Mouse (Mus musculus) 3134 (cell line): ENCODE results near the gene Dixdc1.
A peak's percentile ranks its signal among the peaks of the same experiment; 100 is the strongest.

Source experiments
- DNase-seq: peaks from one replicate; pipeline ENCODE4 v3.0.0-alpha.2; 2011; ENCODE audit warnings: low spot score; ENCODE audit not compliant: insufficient read length; ENCODE audit errors: extremely low read depth

The Dixdc1 gene

DNA sequence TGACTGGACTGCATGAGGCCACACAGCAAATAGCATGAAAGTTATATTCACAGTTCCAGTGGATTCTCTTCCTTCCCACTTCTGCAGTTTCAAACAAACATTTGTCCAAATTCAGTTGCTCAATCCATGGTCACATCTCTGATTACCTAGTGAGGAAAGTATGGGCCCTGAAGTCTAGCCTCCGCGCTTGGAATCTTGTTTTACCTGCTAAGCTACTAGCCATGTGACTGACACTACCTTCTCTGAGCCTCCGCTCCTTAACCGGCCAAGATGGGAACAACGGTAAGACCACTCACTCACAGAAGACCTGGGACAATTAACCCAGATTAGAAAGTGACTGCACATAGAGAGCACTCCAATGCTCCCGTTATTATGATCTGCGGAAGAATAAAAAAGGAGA is 6.5 kb upstream of the Dixdc1 start:
- no peak for DNase-seq

DNA sequence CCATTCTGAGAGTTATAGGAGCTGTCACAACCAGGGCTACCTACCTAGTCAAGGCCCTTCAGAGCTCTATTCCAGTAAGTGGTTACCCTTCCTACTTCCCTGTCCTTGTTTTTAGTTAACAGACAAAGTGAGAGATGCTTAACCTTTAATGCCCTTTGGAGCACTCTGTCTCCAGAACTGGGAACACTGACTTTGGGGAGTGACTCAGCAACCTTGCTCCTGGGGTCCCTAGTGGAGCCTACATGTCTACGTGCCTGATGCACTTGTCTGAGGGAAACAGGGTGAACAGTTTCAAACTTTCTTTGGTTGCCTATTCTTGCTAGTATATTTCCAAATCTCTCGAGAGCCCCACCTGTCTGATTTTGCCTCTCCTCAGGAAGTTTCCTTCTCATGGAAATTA is 3.4 kb upstream of the Dixdc1 start:
- DNase-seq: no peak

DNA sequence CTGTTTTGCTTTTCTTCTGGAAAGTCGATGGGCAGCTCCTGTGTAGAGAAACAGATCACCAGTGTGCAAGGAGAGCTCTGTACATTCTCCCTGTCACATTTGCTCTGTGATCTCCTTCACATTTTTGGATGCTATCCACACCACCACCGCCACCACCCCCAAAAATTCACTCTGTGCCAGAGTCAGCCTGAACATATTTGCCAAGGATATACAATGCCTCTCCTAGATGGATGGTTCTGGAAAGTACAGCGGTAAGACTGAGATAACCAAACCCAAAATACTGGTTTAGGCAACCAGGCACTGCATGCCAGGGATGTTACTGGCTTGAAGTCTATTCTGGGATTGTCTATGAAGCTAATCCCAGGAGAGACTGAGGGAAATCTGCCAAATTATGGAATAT is 2.9 kb upstream of the Dixdc1 start:
- no peak for DNase-seq

DNA sequence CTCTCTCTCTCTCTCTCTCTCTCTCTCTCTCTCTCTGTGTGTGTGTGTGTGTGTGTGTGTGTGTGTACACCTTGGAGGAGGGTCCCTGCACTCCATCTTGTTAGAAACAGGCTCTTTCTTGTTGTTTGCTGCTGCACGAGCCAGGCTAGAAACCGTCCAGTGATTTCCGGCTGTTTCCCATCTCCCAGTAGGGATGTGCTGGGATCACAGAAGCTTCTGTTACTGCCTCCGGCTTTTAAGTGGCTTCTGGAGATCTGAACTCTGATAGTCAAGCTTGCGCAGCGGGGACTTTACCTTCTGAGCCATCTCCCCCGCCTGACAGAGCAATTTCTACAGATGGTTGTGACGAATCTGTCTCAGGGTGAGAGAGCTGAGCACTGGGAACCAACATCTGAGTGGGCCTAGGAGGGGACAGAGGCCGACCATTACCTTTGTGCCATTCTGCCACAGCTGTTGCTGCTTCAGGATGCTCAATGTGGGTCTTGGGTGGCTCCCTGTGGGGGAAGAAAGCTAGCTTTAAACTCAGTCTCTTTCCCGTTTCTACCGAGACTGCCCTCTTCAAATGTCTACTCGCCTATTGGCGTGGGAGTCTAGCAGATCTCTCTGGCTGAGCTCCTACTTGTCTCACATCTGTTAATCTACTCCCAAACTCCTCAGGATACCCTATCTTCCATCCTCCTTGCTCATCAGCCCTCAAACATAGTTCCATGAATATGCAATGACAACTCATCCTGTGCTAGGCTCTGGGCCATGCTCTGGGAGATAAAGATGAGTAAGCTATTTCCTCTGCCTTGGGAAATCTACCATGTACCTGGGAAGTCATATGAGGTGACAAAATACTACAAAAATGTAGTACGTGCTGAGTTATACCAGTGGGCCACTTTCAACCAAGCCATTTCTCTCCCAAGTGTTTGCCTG is 1.8 kb upstream of the Dixdc1 start:
- DNase-seq: no peak

DNA sequence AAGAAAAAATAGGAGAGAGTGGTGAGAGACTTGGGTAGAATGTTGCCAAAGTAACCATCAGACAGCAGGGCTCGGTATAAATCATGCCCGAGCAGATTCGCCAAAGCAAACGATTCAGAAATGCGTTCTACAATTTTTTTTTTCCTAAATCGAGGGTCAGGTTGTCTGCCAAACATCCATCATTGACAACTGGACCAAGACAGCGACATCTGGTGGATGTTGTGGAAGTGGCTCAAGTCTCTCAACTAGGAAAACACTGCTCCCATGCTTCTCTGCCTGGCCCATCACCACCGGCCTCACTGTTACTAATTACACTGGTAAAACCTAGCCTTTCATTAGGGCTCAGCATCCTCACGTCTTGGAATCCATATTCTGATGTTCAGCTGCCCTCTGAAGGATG is 4.3 kb downstream of the Dixdc1 start:
- peak; percentile 14 for DNase-seq

DNA sequence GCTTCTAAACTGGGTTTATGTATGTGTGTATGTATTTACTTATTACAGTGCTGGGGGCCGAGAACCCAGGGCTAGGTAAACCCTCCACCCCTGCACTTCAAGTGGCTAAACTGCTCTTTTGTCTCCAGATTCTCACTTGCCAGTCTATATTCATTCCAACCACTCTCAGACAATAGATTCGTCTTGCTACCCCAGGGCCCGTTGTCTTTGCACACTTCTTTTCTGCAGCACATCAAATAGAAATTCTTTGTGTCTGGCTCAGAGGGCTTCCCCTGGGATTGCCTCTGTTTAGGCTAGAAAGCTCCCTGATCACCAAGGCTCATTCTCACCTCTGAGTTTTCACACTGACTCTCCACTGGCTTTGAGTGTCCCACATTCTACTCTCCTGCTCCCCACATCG is 6.8 kb downstream of the Dixdc1 start:
- no peak for DNase-seq

DNA sequence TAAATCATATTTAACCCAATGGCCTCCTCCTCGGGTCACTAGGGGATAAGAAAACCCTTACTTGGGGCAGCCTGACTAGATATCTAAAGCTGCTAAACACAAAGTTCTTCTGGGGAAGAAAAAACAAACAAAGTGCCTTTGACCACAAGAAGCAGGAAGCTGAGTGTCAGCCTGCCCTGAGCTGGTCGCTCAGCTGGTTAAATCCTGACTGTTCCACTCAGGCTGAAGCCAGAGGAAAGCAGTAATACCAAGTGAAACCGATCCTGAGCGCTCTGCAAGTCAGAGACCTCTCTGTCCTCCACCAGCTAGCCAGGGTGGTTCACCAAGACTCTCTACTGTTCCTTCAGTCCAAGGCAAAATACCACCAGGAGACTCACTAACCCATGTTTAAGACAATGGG is 9.7 kb downstream of the Dixdc1 start:
- no peak for DNase-seq

DNA sequence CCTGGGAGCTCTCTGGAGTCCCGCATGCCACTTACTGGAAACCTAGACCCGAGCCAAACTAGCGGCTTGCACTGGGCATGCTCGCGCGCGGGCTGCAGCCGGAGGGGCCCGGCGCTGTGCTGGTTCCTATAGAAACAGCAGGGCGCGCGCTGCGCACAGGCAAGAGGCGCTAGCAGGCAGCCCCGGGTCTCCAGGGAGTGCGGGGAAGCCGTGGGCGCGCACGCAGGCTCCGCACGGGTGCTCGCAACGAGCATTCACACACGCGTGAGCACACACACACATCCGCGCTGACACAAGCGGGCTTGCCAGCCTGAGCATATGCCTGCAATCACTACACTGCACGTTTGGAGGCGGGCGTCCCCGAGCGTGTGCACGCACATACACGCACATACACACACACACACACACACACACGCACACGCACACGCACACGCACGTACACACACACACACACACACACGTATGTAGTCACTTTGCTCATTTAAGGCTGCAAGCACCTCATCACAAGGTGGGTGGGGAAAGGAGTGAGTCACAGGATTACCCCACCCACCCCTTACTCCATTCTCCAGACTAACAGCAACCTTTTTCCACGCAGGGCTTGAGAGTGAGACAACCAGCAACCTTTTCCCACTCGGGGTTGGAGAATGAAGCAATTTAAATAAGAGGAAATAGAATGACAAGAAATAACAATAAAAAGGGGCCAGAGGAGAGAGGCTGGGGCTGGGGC is 11.2 kb downstream of the Dixdc1 start:
- DNase-seq: peak; percentile 81

DNA sequence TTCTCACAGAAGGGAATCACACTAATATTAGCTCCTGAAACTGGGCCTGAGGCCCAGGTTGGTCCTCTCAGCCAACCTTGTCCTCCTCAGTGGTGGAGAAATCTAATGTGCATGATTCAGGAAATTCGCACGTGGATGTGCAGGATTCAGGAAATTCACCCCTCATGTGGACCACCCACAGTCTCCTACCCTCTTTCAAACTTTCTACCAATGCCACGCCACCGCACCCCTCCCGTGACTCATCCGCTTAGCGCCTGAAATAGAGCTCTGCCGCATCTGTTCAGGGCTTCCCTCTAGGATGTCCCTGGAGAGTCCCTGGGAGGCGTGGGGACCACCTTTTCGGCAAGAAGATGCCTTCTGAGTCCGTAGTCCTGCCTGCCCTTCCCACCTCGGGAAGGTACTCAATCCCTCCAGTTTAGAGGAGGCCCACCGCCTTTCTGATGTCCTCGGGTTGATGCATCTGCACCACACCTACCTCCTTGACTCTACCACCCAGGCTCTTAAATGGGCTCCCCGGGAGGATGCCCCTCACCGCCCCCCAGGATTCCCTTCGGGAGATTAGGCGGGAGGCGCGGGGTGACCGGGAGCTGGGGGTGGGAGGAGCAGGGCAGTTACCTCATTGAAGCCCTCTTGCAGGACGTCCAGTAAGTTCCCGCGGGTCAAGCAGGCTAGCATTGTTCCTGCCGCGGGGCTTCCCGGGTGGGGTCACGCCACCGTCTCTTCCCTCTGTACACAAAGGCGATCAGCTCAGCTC is 12.0 kb downstream of the Dixdc1 start:
- peak; percentile 39 for DNase-seq

DNA sequence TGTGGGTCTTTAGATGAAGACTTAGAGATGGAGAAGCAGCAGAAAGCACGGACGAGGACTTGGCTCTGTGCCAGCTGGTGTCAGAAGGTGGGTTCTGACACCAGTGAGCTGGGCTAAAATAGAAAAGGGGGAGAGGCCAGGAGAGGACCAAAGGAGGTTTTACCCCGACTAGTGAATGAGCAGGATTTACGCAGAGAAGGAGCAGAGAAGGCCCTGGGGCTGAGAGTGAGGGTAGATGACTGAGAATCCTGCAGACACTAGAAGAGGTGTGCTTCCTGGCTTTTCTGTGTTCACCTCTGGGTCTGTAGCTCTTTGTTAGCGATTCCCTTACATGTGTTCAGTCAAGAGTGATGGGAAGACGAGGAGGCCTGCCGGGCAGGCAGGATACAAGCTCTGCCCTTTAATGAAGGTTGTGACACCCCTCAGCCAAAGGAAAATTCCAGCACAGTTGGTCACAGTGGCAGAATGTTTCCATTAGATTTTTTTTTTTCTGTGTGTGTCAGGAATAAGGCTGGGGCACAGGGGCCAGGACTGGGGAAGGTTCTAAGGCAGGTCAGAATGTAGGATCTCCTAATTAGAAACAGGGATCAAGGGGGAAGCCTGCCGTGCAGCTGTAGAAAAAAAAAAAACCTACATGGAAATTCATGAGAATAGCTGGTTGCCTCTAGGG is 13.3 kb downstream of the Dixdc1 start:
- DNase-seq: no peak

DNA sequence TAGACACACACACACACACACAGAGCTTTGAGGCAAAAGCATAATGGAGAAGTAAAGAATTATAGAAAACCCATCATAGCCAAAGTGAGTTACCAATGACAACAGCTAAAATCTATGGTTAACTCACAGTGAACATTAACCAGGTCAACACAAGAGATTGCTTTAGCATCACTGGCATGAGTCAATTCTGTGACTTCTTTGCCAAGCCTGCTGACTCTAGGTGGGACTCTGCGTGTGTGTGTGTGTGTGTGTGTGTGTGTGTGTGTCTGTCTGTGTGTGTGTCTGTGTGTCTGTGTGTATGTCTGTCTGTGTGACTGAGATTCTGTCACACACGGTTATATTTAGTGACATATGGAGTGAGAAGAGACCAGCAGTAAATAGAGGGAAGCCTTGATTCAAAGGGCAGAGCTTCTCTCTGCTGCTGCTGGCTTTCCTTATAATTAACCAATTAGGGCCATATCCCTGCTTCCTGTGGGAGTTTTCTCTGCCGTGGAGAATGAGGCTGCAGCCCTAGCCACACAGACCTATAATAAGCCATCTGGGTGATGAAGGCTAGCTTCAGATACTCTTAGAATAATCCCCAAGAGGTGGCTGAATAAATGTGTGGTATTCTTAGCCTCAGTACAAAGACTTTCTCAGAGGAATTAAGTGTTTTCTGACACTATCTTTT is 14.5 kb downstream of the Dixdc1 start:
- no peak for DNase-seq

DNA sequence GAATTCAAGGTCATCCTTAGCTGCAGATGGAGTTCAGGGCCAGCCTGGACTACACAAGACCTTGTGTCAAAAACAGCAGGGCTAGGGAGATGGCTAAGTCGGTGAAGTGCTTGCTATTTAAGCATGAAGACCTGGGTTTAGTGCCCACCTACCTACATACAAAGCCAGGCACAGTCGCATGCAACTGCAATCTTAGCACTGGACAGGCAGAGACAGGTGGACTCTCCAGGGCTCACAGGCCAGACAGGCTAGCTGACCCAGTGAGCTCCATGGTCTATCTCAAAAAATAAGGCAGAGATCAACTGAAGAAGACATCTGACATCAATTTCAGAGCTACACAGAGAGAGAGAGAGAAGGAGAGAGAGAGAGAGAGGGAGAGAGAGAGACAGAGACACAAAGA is 15.2 kb downstream of the Dixdc1 start:
- DNase-seq: no peak

DNA sequence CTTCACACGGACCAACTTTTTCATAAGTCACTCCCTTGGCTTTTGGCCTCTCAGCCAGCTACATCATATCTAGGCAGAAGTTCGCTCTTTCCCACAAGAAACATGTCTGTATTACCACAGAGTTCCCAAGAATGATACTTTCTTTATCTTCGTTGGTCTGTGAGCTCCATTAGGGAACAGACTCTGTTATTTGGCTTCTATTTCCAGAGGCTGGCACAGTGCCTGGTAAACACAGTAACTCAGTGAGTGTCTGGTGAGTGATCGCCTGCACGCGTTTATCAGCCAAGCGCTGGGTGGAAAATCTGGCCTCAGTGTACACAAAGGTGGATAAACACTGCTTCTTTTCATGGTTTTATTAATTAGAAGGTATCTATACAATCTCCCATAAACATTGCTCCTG is 15.9 kb downstream of the Dixdc1 start:
- DNase-seq: no peak

DNA sequence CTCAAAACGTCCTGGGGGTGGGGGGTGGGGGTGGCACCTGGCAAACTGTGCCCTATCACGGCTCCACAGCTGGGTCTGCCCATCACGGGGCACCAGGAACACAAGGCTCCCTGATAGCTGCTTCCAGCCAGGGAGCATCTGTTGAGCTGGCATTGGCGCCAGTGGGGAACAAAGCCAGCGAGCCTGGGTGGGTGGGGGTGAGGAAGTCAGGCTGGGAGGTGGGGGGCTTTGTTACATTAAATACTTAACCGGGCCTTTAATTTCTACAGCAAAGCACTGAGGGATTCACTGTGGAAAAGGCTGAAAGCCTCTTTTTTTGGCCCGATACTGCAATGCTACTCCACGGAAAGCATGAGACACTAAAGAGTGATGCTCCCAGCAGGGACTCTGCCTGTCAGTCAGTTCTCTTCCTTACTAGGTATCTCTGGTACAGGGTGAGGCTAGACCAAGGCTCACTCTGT is 16.8 kb downstream of the Dixdc1 start:
- no peak for DNase-seq

DNA sequence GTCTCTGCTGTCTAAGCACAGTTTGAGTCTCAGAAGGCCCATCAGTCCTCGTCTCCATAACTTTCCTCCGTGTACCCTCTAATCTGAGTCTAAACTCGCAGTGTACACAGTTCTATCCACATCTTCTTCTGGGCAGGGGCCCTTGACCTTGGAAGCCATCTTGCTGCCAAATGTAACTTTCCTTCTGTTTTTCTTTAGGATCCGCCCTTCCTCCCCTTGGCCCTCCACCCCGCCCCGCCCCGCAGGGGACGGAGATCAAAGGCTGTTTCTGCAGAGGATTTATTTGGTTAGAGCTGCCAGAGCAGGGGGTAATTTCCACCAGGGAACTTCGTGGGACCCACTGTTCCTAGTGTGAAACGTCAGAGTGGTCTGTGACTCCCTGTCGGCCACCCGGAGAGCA is 18.3 kb downstream of the Dixdc1 start:
- no peak for DNase-seq

DNA sequence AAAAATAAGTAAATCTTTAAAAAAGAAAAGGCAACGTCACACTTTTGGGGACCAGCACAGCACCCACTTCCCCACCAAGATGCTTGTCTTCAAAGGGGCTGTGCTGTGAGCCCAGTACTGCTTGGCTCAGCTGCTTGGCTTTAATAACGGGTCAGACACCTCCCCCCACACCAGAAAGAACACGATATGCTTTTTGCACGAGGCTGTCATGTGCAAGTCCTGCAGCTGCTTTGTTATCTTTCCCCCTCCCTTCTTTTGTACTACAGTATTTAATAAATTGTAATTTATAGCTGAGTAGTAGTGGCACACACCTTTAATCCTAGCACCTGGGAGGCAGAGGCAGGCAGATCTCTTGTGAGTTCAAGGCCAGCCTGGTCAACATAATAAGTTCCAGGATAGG is 20.4 kb downstream of the Dixdc1 start:
- no peak for DNase-seq

DNA sequence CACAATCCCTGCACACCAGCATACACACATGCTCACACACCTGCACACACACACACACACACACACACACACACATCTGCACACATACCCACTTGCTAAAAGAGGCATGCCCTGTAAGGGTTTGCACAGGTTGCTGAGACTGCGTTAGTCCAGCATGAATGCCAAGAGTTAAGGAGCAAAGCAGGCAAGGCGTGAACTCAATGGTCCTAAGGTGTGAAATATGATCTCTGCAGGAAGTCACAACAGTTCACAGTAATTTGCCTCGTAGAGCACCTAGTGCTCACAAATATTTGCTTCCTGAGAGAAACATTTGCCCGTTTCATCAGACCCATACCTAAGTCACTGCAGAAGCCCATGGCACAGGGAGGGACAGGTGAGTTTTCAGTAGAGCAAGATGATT is 25.1 kb downstream of the Dixdc1 start:
- no peak for DNase-seq

DNA sequence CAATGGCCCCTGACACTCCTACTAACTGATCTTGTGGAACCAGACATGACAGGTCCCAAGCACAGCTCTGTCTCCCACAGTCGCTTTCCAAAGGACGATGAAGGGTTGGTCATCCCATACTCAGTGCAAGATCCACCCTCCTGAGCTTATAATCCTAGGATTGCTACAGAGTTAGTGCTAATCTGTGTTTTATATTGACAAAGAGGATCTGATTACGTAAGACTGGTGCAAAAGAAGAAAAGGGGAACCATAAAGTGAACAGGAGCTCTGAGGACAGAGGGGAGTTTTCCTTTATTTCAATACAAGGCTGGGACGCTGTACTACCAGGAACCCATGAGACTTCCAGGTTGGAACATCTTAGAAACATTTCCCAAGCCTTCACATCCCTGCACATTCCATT is 28.0 kb downstream of the Dixdc1 start:
- DNase-seq: no peak

DNA sequence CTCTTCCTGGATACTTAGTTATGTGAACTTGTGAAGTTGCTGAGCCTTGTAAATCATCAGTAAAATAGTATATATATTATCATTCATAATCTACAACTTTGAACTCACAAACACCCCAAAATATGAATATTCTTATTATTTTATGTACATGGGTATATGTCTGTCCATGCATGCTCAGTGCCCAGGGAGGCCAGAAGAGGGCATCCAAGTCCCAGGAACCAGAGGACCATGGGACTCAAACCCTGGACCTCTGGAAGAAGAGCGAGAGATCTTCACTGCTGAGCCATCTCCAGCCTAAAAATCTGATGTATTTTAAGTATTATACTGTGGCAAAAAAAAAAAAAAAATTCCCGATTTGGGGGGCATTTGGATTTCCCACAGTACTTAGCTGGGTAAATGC is 30.2 kb downstream of the Dixdc1 start:
- peak; percentile 25 for DNase-seq

DNA sequence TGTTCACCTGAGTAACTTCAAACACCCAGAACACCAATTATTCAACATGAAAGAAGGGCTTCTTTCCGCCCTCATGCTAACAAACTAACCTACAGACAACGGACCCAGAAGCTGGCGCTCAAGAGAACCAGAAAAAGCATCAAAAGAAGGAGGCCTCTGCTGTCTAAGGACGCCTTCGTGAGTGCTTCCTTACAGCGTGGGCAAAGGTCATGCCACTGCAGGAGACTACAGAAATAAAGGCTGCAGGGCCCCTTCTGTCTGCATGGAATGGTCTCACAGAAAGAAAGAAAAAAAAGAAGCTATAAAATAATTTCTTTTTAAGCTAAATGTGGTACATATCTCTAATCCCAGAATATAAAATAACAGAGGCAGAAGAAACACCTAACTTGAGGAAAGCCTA is 34.4 kb downstream of the Dixdc1 start:
- DNase-seq: no peak
